Mouse (Mus musculus): Measurements from ENCODE around the gene 5730480H06Rik.

Gene 5730480H06Rik

GRCm38 (mm10) chr5:48327652-48328051 is at the start of gene 5730480H06Rik:
5730480H06Rik (plus strand) TSS chr5:48327952.
- DNase-seq (ENCODE audit: low spot score in 2 of 2): no peak

- no peak for DNase-seq (ENCODE audit: low spot score in 2 of 2)
These were observed 26.6 kb upstream of the 5730480H06Rik start for GRCm38 (mm10) chr5:48301186-48301585.

DNA sequence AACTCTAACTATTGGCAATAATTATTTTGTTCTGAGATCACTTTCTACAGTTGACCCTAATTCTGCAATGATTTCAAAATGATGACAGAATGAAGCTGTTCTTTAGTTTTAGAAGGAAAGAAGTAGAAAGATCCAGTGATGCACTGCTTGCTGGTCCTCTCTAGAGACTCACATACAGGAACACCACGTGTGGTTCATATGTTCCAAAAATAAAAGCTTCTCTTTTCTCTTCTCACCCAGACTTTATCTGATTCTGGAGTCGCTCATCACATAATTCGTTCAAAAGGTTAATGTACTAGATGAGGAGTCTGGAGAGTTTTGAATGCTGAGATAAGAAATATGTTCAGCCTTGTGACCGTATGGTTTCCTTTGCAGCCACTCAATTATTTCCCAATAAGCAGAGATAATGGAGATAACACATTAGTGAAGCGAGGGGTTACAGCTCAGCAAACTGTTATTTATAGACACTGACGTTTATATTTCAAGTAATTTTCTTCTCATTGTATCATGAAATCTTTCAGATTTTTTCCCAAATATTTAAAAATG is 12.6 kb upstream of the 5730480H06Rik start:
- no peak for DNase-seq (ENCODE audit: low spot score in 2 of 2)

- DNase-seq (ENCODE audit: low spot score in 2 of 2): no peak
These were observed 7.2 kb upstream of the 5730480H06Rik start for GRCm38 (mm10) chr5:48320597-48320996.

DNA sequence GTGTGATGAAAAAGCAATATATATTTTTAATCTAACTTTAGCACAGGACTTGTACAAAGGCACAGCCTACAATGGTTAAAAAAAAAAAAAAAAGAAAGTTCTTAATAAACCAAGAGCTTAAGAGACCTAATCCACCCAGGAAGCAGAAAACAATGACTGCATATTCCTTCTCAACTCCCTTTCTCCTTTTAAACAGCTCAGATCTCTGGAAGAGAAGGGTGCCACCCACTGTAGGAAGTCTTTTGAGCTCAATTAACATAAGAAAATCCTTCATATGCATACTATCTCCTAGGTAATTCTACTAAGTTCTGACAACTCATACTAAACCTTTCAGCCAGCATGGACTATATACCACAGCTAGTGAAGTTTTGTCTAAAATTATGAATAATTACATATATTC is 1.5 kb upstream of the 5730480H06Rik start:
- no peak for DNase-seq (ENCODE audit: low spot score in 2 of 2)

DNA sequence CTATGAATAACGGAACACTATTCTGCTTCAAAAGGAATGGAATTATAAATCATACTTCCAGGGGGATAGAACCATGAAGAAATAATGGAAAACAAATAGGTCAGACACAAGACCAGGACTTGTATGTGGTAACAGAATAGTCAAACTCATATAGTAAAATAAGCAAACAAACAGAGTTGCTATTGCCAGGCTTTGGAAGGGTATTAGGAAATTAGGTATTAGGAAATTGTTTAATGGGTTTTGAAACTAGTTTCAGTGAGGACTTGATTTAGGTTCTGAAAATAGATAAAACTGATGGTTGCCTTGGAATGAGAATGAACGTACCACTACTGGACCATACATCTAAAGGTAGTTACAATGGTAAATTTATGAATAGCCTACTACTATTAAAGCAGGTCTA is 2.0 kb downstream of the 5730480H06Rik start:
- DNase-seq (ENCODE audit: low spot score in 2 of 2): no peak

DNA sequence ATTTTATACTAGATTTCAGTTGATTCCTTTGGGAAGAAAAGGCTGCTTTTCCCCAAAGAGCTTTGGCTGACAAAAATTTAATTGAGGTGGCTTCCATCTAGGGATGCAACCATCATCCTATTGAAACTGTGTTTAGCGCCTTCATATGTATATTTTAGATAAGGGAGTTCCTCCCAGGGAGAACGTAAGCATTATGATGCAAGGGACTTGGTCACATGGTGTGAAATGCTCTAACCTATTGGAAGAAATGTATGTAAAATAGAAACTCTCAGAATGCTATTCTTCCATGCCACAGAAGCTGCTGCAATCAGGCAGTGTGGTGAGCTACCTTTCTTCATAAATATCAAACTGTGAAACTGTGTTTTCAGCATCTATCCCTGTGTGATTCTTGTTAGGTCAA is 3.1 kb downstream of the 5730480H06Rik start:
- DNase-seq (ENCODE audit: low spot score in 2 of 2): no peak

DNA sequence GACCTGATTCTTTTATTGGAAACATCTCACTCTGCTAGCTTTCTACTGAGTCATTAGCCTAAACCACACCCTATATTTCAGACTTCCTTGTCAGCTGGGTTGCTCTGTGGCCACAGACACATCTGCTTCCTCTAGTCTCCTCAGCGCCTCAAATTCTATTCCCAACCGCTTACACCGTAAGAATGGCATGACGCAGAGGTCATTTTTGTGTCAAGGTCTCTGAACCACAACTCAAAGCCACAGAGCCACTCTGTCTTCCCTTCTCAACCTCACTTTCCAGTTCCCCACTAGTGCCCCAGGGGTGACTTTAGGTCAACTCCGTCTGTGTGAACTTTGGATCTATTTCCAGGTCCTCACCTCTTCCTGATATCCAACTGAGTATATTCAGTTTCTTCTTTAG is 3.7 kb downstream of the 5730480H06Rik start:
- no peak for DNase-seq (ENCODE audit: low spot score in 2 of 2)

- DNase-seq (ENCODE audit: low spot score in 2 of 2): no peak
These were observed 5.7 kb downstream of the 5730480H06Rik start for GRCm38 (mm10) chr5:48333407-48333806.

- DNase-seq (ENCODE audit: low spot score in 2 of 2): no peak
These were observed 6.2 kb downstream of the 5730480H06Rik start for GRCm38 (mm10) chr5:48333884-48334513.

- no peak for DNase-seq (ENCODE audit: low spot score in 2 of 2)
These were observed 13.2 kb downstream of the 5730480H06Rik start for GRCm38 (mm10) chr5:48340808-48341433.

GRCm38 (mm10) chr5:48345095-48345982 is 17.6 kb downstream of the 5730480H06Rik start:
- no peak for DNase-seq (ENCODE audit: low spot score in 2 of 2)

DNA sequence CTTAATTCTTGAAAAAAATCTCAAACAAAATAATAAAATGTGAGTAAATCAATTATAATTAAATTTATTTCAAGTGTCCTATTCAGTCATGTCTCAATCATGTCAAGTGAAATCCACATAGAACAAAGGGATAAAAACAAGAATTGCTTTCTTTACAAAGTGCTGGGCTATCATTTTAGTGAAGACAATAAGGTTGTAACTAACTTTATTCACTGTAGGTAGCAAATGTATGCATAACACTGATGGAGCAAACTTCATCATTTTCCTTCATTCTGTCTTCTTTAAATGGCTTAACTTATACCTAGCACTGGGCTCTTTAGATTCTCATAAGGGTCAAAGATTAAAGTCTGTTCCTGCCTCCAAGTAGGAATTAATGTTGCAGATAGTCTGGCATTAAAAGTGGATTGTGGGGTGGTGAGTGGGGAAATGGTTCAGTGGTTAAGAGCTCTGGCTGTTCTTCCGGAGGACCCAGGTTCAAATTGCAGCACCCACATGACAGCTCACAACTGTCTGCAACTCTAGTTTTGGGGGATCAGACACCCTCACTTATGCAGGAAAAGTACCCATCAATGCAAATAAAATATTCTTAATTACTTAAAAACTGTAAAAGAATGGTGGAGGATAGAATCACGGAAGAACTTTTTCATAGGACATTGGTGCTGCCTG is 18.4 kb downstream of the 5730480H06Rik start:
- no peak for DNase-seq (ENCODE audit: low spot score in 2 of 2)

DNA sequence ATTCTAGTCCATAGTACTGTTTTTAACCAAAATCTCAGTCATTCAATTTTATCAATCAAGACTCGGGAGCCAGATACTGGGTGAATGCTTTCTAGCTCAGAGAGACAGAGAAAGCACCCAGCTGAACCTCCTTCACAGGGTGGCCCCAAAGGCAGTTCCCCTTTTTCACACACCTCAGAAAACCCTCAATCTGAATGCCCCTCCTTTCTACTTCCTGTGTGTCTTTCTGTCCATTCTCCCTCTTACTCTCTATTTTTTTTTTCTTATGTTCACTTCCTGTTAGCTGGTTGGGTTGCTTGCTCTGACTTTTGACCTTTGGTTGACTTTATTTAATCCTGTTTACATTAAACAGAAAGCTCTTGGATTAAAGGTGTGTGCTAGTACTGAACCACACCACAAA is 21.6 kb downstream of the 5730480H06Rik start:
- no peak for DNase-seq (ENCODE audit: low spot score in 2 of 2)

DNA sequence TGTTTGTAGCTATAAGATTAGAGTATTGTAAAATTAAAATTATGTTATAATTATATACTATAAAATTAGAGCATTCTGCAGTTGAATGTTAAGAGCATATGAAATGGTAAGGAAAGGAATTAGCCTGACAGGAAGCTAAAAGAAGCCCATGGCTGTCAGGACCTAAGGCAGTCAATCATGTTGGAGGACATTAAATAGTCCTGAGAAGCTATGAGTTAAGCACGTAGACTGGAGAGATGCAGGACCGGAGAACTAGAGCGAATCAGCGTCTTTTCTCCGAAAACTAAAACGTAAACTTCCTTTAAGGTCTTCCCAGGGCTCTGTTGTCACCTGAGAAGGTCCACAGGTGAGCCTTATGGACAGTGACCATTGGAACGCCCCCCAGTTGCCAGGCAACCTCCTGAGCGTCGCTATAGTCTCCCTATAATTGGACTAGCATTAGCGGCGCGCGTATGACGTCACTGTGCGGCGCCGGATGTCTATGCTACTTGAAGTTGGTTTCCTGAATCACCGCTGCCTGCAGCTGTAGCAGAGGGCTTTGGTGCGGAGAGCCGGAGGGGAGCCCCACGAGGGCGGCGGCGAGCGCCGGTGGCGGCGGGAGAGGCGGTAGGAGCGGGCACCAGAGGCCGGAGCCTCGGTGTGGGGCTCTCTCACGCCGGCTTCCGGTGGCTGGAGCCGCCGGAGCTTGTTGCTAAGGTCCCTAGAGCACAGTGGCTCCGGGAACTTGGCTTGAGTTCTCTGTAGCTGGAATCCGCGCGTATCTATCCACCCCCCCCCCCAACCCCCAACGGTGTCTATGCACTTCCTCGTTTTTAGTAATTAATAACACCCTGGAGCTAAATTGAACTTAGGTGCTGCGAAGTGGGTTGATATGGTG is 44.4 kb downstream of the 5730480H06Rik start:
- peak; percentile 88 to 92 for DNase-seq (ENCODE audit: low spot score in 2 of 2)

- no peak for DNase-seq (ENCODE audit: low spot score in 2 of 2)
These were observed 74.7 kb downstream of the 5730480H06Rik start for GRCm38 (mm10) chr5:48402497-48402896.

DNA sequence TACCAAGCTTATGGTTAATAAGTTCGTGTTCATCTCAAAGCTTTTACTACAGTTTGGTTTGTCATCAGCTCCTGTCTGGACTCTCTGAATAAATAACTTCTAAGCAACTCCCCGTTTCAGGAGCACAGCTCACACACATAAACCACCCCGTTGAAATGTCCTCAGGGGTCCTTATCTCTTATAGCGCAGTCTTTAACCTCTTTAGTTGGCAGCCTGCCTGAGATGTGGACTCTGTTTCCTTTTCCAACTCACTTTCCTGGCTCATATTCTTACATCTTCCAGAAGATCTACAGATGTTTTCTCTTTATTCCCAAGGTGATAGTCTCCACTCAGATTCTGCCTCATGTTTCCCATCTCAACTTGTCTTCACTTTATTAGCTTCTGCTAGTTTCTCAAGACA is 80.5 kb downstream of the 5730480H06Rik start:
- no peak for DNase-seq (ENCODE audit: low spot score in 2 of 2)

GRCm38 (mm10) chr5:48410348-48410747 is 82.6 kb downstream of the 5730480H06Rik start:
- no peak for DNase-seq (ENCODE audit: low spot score in 2 of 2)

- DNase-seq (ENCODE audit: low spot score in 2 of 2): no peak
These were observed 83.7 kb downstream of the 5730480H06Rik start for GRCm38 (mm10) chr5:48411462-48411861.

DNA sequence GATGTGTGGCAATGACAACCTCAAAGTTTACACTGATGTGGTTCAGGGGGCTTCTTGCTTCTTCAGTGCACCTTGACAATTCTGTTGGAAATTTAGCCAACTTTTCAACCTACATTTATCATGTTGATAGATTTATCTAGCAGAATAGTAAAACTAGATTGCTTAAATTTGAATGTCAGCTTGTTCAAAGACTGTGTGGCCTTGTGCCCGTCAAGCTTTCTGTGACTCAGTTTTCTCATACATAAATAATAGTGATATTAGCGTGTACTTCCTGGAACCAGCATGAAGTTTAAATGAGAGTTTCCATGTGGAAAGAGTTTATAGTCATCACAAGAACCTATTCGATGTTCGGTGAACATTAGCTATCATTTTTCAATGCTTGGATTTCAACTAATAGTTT is 84.5 kb downstream of the 5730480H06Rik start:
- DNase-seq (ENCODE audit: low spot score in 2 of 2): no peak

DNA sequence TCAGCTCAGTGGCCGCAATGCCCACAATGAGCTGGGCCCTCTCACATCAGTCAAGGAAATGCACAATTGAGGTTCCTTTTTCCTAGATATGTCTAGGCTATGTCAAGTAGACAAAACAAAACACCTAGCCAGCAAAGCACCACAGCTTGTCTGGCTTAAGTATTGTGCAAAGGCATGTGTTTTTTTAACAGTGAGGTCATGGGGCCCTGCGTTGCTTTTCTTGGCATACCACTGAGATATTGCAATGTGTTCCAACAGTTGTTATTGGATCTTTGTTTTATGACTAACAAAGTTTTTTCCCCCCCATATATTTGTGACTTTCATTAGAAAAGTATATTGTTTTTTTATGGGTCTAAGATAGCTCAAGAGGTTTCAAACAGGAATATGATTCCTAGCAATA is 92.0 kb downstream of the 5730480H06Rik start:
- no peak for DNase-seq (ENCODE audit: low spot score in 2 of 2)

Measured in frontal cortex, postnatal 10 days (tissue).